Mouse (Mus musculus) monocyte, adult 2 months (primary cell): Measurements from ENCODE around the gene Tomm6.

Source experiments
- DNase-seq, 2 experiments: peaks; one replicate each; pipeline ENCODE4 v3.0.0; 2022; ENCODE audit warnings: low spot score in 2 of 2, low read depth in 1 of 2

Tomm6 gene

GRCm38 (mm10) chr17:47694503-47695336 lies 6.5 kb upstream of the Tomm6 start, which contains the start of gene Prickle4:
TSS of gene Prickle4 (minus strand) at chr17:47694736.
- DNase-seq, result peak; percentile 76 to 92

- no peak for DNase-seq
These were observed 6.1 kb upstream of the Tomm6 start, which contains the start of gene Gm21981 for GRCm38 (mm10) chr17:47694442-47694502. TSS of gene Gm21981 (minus strand) at chr17:47694455.

GRCm38 (mm10) chr17:47693671-47694441 lies 5.7 kb upstream of the Tomm6 start:
- DNase-seq, result no peak

GRCm38 (mm10) chr17:47691650-47692049 lies 3.5 kb upstream of the Tomm6 start:
- DNase-seq, result no peak

- no peak for DNase-seq
These were observed 1.7 kb upstream of the Tomm6 start for GRCm38 (mm10) chr17:47689894-47690293.

- no peak for DNase-seq
These were observed 706 bp upstream of the Tomm6 start, which contains the start of gene Frs3 for GRCm38 (mm10) chr17:47688608-47689575. TSS of gene Frs3 (plus strand) at chr17:47689030.

- DNase-seq, result peak; percentile 74 to 85
These were observed 510 bp downstream of the Tomm6 start for GRCm38 (mm10) chr17:47687409-47688343.

- no peak for DNase-seq
These were observed 5.3 kb downstream of the Tomm6 start for GRCm38 (mm10) chr17:47682836-47683235.

GRCm38 (mm10) chr17:47678702-47679101 lies 9.5 kb downstream of the Tomm6 start:
- DNase-seq, result no peak

- DNase-seq, result no peak
These were observed 9.9 kb downstream of the Tomm6 start for GRCm38 (mm10) chr17:47678238-47678637.

GRCm38 (mm10) chr17:47676581-47676980 lies 11.6 kb downstream of the Tomm6 start:
- DNase-seq, result peak in 1 of 2 experiments; percentile 49

GRCm38 (mm10) chr17:47672311-47673111 lies 15.7 kb downstream of the Tomm6 start:
- DNase-seq, result no peak

- DNase-seq, result no peak
These were observed 16.2 kb downstream of the Tomm6 start for GRCm38 (mm10) chr17:47671988-47672310.

GRCm38 (mm10) chr17:47669166-47669565 lies 19.0 kb downstream of the Tomm6 start:
- no peak for DNase-seq

GRCm38 (mm10) chr17:47664474-47664873 lies 23.7 kb downstream of the Tomm6 start:
- DNase-seq, result no peak

- DNase-seq, result no peak
These were observed 25.0 kb downstream of the Tomm6 start for GRCm38 (mm10) chr17:47663009-47663713.

GRCm38 (mm10) chr17:47658741-47659243 lies 29.4 kb downstream of the Tomm6 start:
- DNase-seq, result no peak

GRCm38 (mm10) chr17:47657901-47658300 lies 30.3 kb downstream of the Tomm6 start:
- no peak for DNase-seq

GRCm38 (mm10) chr17:47655697-47656096 lies 32.5 kb downstream of the Tomm6 start:
- no peak for DNase-seq
